Mouse (Mus musculus): ENCODE measurements around the gene Ttc28.

DNA sequence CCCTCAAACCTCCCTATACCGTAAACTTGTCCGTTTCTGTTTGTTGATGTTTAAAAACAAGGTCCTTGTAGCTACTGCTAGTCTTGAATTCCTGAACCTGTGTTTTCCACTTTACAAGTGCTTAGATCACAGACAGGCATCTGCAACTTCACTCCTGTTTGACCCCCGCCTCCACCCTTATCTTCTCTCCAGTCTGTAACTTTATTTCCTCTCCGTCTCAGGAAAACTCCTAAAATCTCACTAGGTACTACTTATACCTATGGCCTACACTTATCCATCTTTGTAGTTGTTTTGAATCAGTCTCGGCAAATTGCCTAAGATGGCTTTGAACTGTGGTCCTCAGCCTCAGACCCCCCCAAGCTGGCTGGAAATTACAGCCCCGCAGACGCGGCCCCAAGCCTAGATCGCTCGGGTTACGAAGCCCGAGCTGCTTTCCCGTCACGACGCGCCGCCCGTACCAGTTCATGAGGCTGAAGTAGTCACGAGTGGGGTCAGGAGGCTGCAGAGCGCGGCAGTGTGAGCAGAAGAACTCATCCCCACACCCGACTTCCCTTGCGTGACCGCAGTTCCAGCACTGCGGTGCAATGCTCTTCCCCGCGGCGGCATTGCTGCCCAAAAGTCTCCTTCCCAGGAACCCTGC is 40.4 kb upstream of the Ttc28 start:
- no peak for TF ChIP-seq POLR2A (IDR thresholded peaks at IDR 0.05; ENCODE audit: borderline replicate concordance, control insufficient read depth, low read depth, low read length)
- TF ChIP-seq CTCF (IDR thresholded peaks at IDR 0.05; ENCODE audit: control insufficient read depth, insufficient read depth, low read length): peak; percentile 1; the same call in 1 of the 2 replicates
